Mouse (Mus musculus): Measurements from ENCODE around the gene Spata2l. TPM values are rescaled to one million over a fixed set of nuclear protein-coding genes. Genes with fewer than 3 reads are reported as not detected.
"Not testable (repeated sequence)": the region's sequence is repeated elsewhere in the genome, so short reads cannot be mapped to it uniquely, and the experiment has no call there.

The Spata2l gene
- 11.3 and 12.8 TPM in 2 replicates for polyA plus RNA-seq (2015; fragmentation: Nextera tagmentation; extraction: Ambion mirVana)

- H3K27me3 ChIP-seq (replicated peaks): peaks cover 23% of the 10 kb centered on the region; the same call in 1 of the 2 replicates
- H3K9ac ChIP-seq (replicated peaks): peak within 1 kb of the TSS; percentile 58
- peak; percentile 88 for ATAC-seq (ENCODE audit: low FRiP score)
- H3K27ac ChIP-seq (replicated peaks): 0 out of 2 replicates have a peak within 1 kb of the TSS, but pooled peaks have one; percentile 7
- no peaks in the 10 kb centered on the region for H3K9me3 ChIP-seq (replicated peaks)
- H3K4me2 ChIP-seq: peak within 1 kb of the TSS; percentile 83
- WGBS: 2% methylated on average over 57 of the region's 57 CpGs
- H3K36me3 ChIP-seq: no peaks in the 10 kb centered on the region
- H3K4me1 ChIP-seq: peaks cover 30% of the 10 kb centered on the region
- peak within 1 kb of the TSS; percentile 48 for H3K4me3 ChIP-seq (replicated peaks)
These were observed at the start of gene Spata2l for GRCm38 (mm10) chr8:123235520-123236497. Gene Spata2l, minus strand, starts transcription at chr8:123236233.

GRCm38 (mm10) chr8:123284493-123284892 is 48.5 kb upstream of the Spata2l start:
- Histone ChIP-seq H3K4me2 (no peak overlapping the region), H3K9ac (replicated peaks) (no peak overlapping the region), H3K4me3 (replicated peaks) (no peak overlapping the region), H3K9me3 (replicated peaks) (no peaks in the 10 kb centered on the region), H3K36me3 (no peaks in the 10 kb centered on the region), H3K4me1 (no peaks in the 10 kb centered on the region), H3K27ac (replicated peaks) (no peak overlapping the region), H3K27me3 (replicated peaks) (no peaks in the 10 kb centered on the region)
- ATAC-seq (ENCODE audit: low FRiP score): no peak
- WGBS: 91% methylated on average over 5 of the region's 5 CpGs

DNA sequence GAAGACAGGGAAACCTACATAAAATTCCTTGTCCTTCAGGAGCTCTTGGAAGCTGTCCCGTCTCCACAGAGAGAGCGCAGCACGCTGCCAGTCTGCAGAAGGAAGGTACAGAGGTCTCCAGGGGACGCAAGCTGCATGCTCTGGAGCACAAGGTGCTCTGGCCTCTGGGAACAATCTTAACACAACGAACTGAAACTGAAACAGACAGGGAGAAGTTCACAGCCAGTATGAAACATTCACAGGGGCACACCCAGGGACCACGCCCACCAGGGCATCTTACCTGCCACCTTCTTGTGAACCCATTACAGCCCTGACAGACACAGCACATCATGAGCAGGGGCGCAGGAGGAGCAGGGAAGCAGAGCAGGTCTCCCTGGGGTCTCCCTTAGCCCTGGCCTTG is 48.0 kb upstream of the Spata2l start:
- H3K4me1 ChIP-seq: no peaks in the 10 kb centered on the region
- no peak for ATAC-seq (ENCODE audit: low FRiP score)
- no peak overlapping the region for H3K4me3 ChIP-seq (replicated peaks)
- 92% methylated on average over 7 of the region's 7 CpGs for WGBS
- no peaks in the 10 kb centered on the region for H3K9me3 ChIP-seq (replicated peaks)
- no peak overlapping the region for H3K9ac ChIP-seq (replicated peaks)
- H3K27me3 ChIP-seq (replicated peaks): no peaks in the 10 kb centered on the region
- no peaks in the 10 kb centered on the region for H3K36me3 ChIP-seq
- no peak overlapping the region for H3K27ac ChIP-seq (replicated peaks)
- H3K4me2 ChIP-seq: no peak overlapping the region

DNA sequence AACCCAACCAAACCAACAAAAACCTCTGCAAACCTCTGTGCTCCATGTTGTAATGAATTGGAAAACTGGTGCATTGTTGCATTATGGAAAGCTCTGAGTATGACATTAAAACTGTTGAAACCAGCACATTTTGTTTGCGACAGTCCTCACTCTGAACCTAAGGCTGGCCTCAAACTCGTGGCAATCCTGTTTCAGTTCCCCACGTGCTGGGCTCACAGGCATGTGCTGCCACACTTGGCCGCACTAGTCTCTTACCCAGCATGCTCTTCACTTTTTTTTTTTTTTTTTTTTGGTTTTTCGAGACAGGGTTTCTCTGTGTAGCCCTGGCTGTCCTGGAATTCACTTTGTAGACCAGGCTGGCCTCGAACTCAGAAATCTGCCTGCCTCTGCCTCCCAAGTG is 47.0 kb upstream of the Spata2l start:
- H3K4me3 ChIP-seq (replicated peaks); H3K9me3 ChIP-seq (replicated peaks); H3K9ac ChIP-seq (replicated peaks); H3K27me3 ChIP-seq (replicated peaks); H3K27ac ChIP-seq (replicated peaks); H3K4me2 ChIP-seq; H3K4me1 ChIP-seq; ATAC-seq (ENCODE audit: low FRiP score); H3K36me3 ChIP-seq: not testable (repeated sequence)
- 95% methylated on average over 5 of the region's 6 CpGs for WGBS

DNA sequence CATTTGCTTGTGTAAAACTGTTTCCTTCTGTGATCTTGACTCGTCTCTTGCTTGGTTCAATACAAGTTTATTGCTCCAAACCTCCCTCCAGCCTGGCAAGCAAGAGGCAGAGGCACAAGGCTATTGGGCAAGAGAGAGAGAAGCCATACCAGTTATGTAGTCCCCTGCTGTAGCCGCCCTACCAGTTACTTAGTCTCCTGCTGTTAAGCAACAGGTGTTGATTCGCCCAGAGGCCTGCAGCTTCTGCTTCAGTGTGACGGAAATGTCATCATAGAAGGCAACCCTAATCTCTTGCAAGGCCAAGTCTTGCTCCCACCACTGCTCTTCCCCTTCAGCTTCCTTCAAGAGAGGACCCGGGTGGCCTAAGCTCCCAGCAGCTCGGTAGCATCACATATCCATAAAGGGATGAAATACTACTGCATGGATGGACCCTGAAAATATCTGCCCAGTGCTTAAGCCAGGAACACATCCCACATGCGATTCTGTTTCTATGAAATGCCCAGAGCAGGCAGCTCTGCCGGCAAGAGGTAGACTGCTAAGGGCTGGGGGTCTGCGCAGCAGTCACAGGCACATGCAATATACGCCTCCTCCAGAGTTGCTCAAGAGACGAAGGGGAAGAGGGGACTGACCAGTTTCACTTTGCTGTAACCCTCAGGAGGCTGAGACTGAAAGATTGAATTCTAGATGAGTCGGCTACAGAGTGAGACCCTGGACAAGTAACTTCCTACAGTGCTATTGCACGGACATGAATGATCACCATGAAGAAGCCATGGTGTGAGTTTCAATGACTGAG is 44.5 kb upstream of the Spata2l start:
- Histone ChIP-seq H3K4me1 (no peaks in the 10 kb centered on the region), H3K4me3 (replicated peaks) (no peak overlapping the region), H3K4me2 (no peak overlapping the region), H3K27ac (replicated peaks) (no peak overlapping the region), H3K27me3 (replicated peaks) (no peaks in the 10 kb centered on the region), H3K36me3 (no peaks in the 10 kb centered on the region), H3K9me3 (replicated peaks) (no peaks in the 10 kb centered on the region), H3K9ac (replicated peaks) (no peak overlapping the region)
- ATAC-seq (ENCODE audit: low FRiP score): no peak
- WGBS: 93% methylated on average over 13 of the region's 13 CpGs

- no peaks in the 10 kb centered on the region for H3K9me3 ChIP-seq (replicated peaks)
- no peak overlapping the region for H3K27ac ChIP-seq (replicated peaks)
- H3K27me3 ChIP-seq (replicated peaks): no peaks in the 10 kb centered on the region
- ATAC-seq (ENCODE audit: low FRiP score): no peak
- no peaks in the 10 kb centered on the region for H3K36me3 ChIP-seq
- no peak overlapping the region for H3K4me2 ChIP-seq
- WGBS: 89% methylated on average over 4 of the region's 4 CpGs
- no peaks in the 10 kb centered on the region for H3K4me1 ChIP-seq
- no peak overlapping the region for H3K9ac ChIP-seq (replicated peaks)
- H3K4me3 ChIP-seq (replicated peaks): no peak overlapping the region
These were observed 43.8 kb upstream of the Spata2l start for GRCm38 (mm10) chr8:123279828-123280227.

- 64% methylated on average over 7 of the region's 7 CpGs for WGBS
- Histone ChIP-seq H3K27me3 (replicated peaks) (no peaks in the 10 kb centered on the region), H3K4me2 (no peak overlapping the region), H3K36me3 (no peaks in the 10 kb centered on the region), H3K9me3 (replicated peaks) (no peaks in the 10 kb centered on the region), H3K4me1 (no peaks in the 10 kb centered on the region), H3K27ac (replicated peaks) (no peak overlapping the region), H3K9ac (replicated peaks) (no peak overlapping the region), H3K4me3 (replicated peaks) (no peak overlapping the region)
- no peak for ATAC-seq (ENCODE audit: low FRiP score)
These were observed 42.4 kb upstream of the Spata2l start for GRCm38 (mm10) chr8:123278445-123278844.

DNA sequence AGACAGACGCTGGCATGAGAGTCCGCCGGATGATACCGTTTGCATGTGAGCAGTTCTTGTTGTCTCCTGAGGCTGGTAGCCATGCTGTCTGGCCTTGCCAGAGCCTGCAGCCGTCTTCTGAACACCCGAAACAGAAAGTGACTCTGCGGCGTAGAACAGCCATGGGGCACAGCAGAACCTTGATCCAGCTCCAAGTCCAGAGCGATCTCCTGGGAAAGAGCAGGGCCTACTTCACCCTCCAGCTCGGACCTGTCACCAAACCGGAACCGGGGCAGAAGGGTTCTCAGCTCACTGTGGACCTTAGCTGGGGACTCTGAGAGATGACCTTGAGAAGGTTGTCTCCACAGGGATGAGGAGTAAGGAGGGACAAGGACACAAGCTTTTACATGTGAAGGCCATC is 39.1 kb upstream of the Spata2l start:
- Histone ChIP-seq H3K9me3 (replicated peaks) (no peaks in the 10 kb centered on the region), H3K9ac (replicated peaks) (no peak overlapping the region), H3K27me3 (replicated peaks) (no peaks in the 10 kb centered on the region), H3K4me2 (no peak overlapping the region), H3K27ac (replicated peaks) (no peak overlapping the region), H3K36me3 (peaks cover 4% of the 10 kb centered on the region), H3K4me3 (replicated peaks) (no peak overlapping the region), H3K4me1 (no peaks in the 10 kb centered on the region)
- 96% methylated on average over 12 of the region's 12 CpGs for whole genome bisulfite sequencing
- ATAC-seq (ENCODE audit: low FRiP score): no peak

GRCm38 (mm10) chr8:123274447-123274846 is 38.4 kb upstream of the Spata2l start:
- ATAC-seq (ENCODE audit: low FRiP score): no peak
- WGBS: 96% methylated on average over 5 of the region's 5 CpGs

GRCm38 (mm10) chr8:123271901-123272300 is 35.9 kb upstream of the Spata2l start:
- Histone ChIP-seq H3K9ac (replicated peaks) (no peak overlapping the region), H3K27me3 (replicated peaks) (no peaks in the 10 kb centered on the region)

More at GRCm38 (mm10) chr8:123274447-123274846, 38.4 kb upstream of the Spata2l start:
- no peaks in the 10 kb centered on the region for H3K4me1 ChIP-seq
- no peak overlapping the region for H3K4me3 ChIP-seq (replicated peaks)
- H3K36me3 ChIP-seq: peaks cover 11% of the 10 kb centered on the region
- H3K27me3 ChIP-seq (replicated peaks): no peaks in the 10 kb centered on the region
- H3K9me3 ChIP-seq (replicated peaks): no peaks in the 10 kb centered on the region
- no peak overlapping the region for H3K9ac ChIP-seq (replicated peaks)
- H3K4me2 ChIP-seq: no peak overlapping the region
- H3K27ac ChIP-seq (replicated peaks): no peak overlapping the region

GRCm38 (mm10) chr8:123271147-123271546 is 35.1 kb upstream of the Spata2l start:
- H3K4me1 ChIP-seq: no peaks in the 10 kb centered on the region
- no peak overlapping the region for H3K4me3 ChIP-seq (replicated peaks)
- no peaks in the 10 kb centered on the region for H3K27me3 ChIP-seq (replicated peaks)
- no peak overlapping the region for H3K27ac ChIP-seq (replicated peaks)
- H3K9me3 ChIP-seq (replicated peaks): no peaks in the 10 kb centered on the region
- no peak overlapping the region for H3K9ac ChIP-seq (replicated peaks)
- no peak overlapping the region for H3K4me2 ChIP-seq
- H3K36me3 ChIP-seq: peaks cover 43% of the 10 kb centered on the region
- ATAC-seq (ENCODE audit: low FRiP score): no peak
- whole genome bisulfite sequencing: 93% methylated on average over 10 of the region's 10 CpGs

More at GRCm38 (mm10) chr8:123271901-123272300, 35.9 kb upstream of the Spata2l start:
- ATAC-seq (ENCODE audit: low FRiP score): no peak
- Histone ChIP-seq H3K4me2 (no peak overlapping the region), H3K36me3 (peaks cover 36% of the 10 kb centered on the region), H3K27ac (replicated peaks) (no peak overlapping the region), H3K9me3 (replicated peaks) (no peaks in the 10 kb centered on the region), H3K4me3 (replicated peaks) (no peak overlapping the region), H3K4me1 (no peaks in the 10 kb centered on the region)
- WGBS: 83% methylated on average over 4 of the region's 4 CpGs

Measured in neural tube, embryonic 15.5 days (tissue).